Mouse (Mus musculus) heart, embryonic 13.5 days (tissue): ENCODE data around the gene Pcnx2. TPM values are rescaled to one million over a fixed set of nuclear protein-coding genes. Genes with fewer than 3 reads are reported as not detected.

Experiments used
- ATAC-seq: fragments of 200-750 bp; cut with Nextera tagmentation; 2 replicates; pipeline ENCODE4 v1.8.0; 2017; ENCODE audit warnings: moderate TSS enrichment; ENCODE audit not compliant: insufficient number of reproducible peaks, low FRiP score, low TSS enrichment; ENCODE audit errors: extremely low read depth
- H3K27ac ChIP-seq: fragments of 300-500 bp; sonication (generic); replicated peaks from 2 replicates; pipeline ENCODE4 v1.5.1; 2015; ENCODE audit warnings: moderate library complexity, mild to moderate bottlenecking, inconsistent platforms
- H3K27me3 ChIP-seq: fragments of 300-500 bp; sonication (generic); replicated peaks from 2 replicates; pipeline ENCODE4 v1.6.1; 2015; ENCODE audit warnings: mild to moderate bottlenecking, inconsistent platforms
- H3K36me3 ChIP-seq: fragments of 300-500 bp; sonication (generic); 2 replicates; pipeline ENCODE4 v1.6.1; 2015; ENCODE audit warnings: mild to moderate bottlenecking, inconsistent platforms
- H3K4me1 ChIP-seq: fragments of 300-500 bp; sonication (generic); 2 replicates; pipeline ENCODE4 v1.6.1; 2015; ENCODE audit warnings: inconsistent platforms
- H3K4me2 ChIP-seq: fragments of 300-500 bp; sonication (generic); 2 replicates; pipeline ENCODE4 v1.6.1; 2015; ENCODE audit warnings: inconsistent platforms, mild to moderate bottlenecking, moderate library complexity
- H3K4me3 ChIP-seq: fragments of 300-500 bp; sonication (generic); 2 replicates; pipeline ENCODE4 v1.5.1; 2015; ENCODE audit warnings: moderate library complexity, mild to moderate bottlenecking, inconsistent platforms
- H3K9ac ChIP-seq: fragments of 300-500 bp; sonication (generic); 2 replicates; pipeline ENCODE4 v1.6.1; 2015; ENCODE audit warnings: inconsistent platforms, mild to moderate bottlenecking, moderate library complexity
- H3K9me3 ChIP-seq: fragments of 300-500 bp; sonication (generic); 2 replicates; pipeline ENCODE4 v1.6.1; 2016; ENCODE audit warnings: inconsistent platforms
- WGBS: fragments of 180-500 bp; shearing (Covaris S2); methylation state at CpG from one replicate; pipeline ENCODE4 v1.1.7; 2015; ENCODE audit warnings: mixed read lengths; 5-methylcytosine and 5-hydroxymethylcytosine counted together
- polyA plus RNA-seq: library from polyadenylated mRNA; unstranded; fragments of >200 nt; fragmentation: Nextera tagmentation; extraction: Ambion mirVana; gene quantifications from 2 replicates; pipeline ENCODE4 v1.2.1, GENCODE M21; 2015

Pcnx2 gene
- polyA plus RNA-seq, 1 experiment from 2014 or later, result 0.07 TPM

DNA sequence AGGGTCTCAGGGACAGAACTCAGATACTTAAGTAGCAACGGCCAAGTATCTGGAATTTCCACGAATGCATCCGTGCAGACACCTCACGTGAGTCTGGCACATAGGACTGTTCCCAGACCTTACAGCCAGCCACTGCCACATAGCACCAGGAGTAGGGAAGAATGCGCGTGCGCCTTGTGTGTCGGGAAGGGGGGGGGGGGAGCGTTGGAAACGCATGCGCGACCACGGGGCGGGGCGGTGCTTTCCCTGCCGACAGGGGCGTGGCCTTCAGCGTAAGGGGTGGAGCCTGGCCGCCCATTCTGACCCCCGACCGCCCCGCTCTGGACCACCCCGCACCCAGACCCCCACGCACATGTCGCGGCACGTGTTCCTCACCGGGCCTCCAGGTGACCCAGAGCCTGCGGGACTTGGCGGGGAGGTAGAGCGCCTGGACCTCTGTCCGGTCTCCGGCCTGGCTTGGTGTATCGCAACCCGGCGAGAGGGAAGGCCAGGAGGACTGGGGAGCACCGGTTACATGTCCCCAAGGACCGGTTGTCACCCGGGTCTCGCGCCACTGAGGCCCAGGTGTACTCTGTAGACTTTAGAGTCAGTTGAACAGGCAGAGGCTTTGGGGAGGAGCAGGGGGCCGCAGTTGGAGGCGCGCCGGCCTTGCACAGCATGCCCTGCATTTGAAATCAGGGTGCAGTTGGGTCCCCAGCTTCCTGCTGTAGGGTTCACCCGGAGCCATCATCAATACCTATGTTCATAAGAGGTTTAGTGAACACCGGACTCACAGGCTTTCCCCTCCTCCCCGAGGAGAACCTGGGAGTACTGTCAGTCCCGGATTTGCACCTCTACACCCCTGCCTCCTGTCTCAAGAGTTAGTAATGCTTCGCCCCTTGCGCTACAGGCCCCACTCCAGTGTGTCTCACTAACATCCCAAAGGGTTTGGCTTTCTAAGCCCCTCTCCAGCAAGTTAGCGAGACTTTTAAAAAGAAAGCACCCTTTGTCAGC, 163.9 kb downstream of the Pcnx2 start:
- peak overlapping the region; percentile 36; the same call in 1 of the 2 replicates for H3K27ac ChIP-seq
- peak overlapping the region; percentile 87 for H3K9ac ChIP-seq
- H3K9me3 ChIP-seq, result no peaks in the 10 kb centered on the region
- H3K27me3 ChIP-seq, result no peaks in the 10 kb centered on the region
- H3K4me2 ChIP-seq, result peak overlapping the region; percentile 80
- H3K36me3 ChIP-seq, result peaks cover 20% of the 10 kb centered on the region
- peaks cover 14% of the 10 kb centered on the region for H3K4me1 ChIP-seq
- H3K4me3 ChIP-seq, result peak overlapping the region; percentile 79
- ATAC-seq, result peak; percentile 87
- WGBS, result 7% methylated on average over 45 of the region's 52 CpGs

- 77% methylated on average over 7 of the region's 7 CpGs for WGBS
- no peaks in the 10 kb centered on the region for H3K36me3 ChIP-seq
- H3K27me3 ChIP-seq, result no peaks in the 10 kb centered on the region
- H3K27ac ChIP-seq, result no peak within 1 kb of the TSS
- ATAC-seq, result no peak
- no peak within 1 kb of the TSS for H3K4me3 ChIP-seq
- H3K9ac ChIP-seq, result no peak within 1 kb of the TSS
- H3K9me3 ChIP-seq, result no peaks in the 10 kb centered on the region
- H3K4me2 ChIP-seq, result no peak within 1 kb of the TSS
- peaks cover 9% of the 10 kb centered on the region for H3K4me1 ChIP-seq
Measured at GRCm38 (mm10) chr8:125729746-125730145, 168.4 kb downstream of the Pcnx2 start, which contains the start of gene Ntpcr. Ntpcr (plus strand) TSS chr8:125729963.

DNA sequence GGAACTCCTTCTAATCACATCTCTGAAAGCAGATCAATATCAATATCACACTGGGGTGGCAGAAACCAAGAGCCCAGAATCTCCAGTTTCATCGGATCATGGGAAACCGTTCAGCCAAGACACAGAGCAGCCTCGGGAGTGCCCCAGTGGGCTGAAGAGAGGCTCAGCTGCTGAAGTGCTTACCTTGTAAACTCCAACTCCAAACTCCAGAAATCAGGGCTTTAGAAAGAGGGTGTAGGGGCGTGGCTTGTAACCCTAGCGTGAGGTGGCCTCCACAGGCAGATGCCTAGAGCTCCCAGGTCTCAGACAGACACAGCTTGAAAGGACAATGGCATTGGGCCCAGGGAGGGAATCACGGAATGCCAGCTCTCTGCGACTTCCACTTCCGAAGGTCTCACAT, 170.3 kb downstream of the Pcnx2 start:
- no peak overlapping the region for H3K4me2 ChIP-seq

GRCm38 (mm10) chr8:125726986-125727385, 171.1 kb downstream of the Pcnx2 start:
- Histone ChIP-seq H3K9ac (no peak overlapping the region), H3K27me3 (no peaks in the 10 kb centered on the region), H3K4me3 (no peak overlapping the region), H3K9me3 (no peaks in the 10 kb centered on the region), H3K36me3 (no peaks in the 10 kb centered on the region), H3K4me1 (peaks cover 3% of the 10 kb centered on the region; the same call in 1 of the 2 replicates), H3K4me2 (no peak overlapping the region), H3K27ac (no peak overlapping the region)
- no peak for ATAC-seq
- WGBS, result 79% methylated on average over 5 of the region's 5 CpGs

More for the DNA sequence above, 170.3 kb downstream of the Pcnx2 start:
- Histone ChIP-seq H3K4me3 (no peak overlapping the region), H3K27me3 (no peaks in the 10 kb centered on the region), H3K4me1 (peaks cover 3% of the 10 kb centered on the region; the same call in 1 of the 2 replicates), H3K27ac (no peak overlapping the region), H3K9me3 (no peaks in the 10 kb centered on the region), H3K36me3 (no peaks in the 10 kb centered on the region), H3K9ac (no peak overlapping the region)
- ATAC-seq, result no peak
- WGBS, result 55% methylated on average over 8 of the region's 8 CpGs

- H3K27ac ChIP-seq, result no peak overlapping the region; the same call in 1 of the 2 replicates
- H3K4me3 ChIP-seq, result no peak overlapping the region
- peaks cover 3% of the 10 kb centered on the region; the same call in 1 of the 2 replicates for H3K4me1 ChIP-seq
- no peaks in the 10 kb centered on the region for H3K36me3 ChIP-seq
- H3K4me2 ChIP-seq, result no peak overlapping the region
- ATAC-seq, result no peak
- H3K27me3 ChIP-seq, result no peaks in the 10 kb centered on the region
- 85% methylated on average over 4 of the region's 4 CpGs for whole genome bisulfite sequencing
- H3K9ac ChIP-seq, result no peak overlapping the region
- H3K9me3 ChIP-seq, result no peaks in the 10 kb centered on the region
Measured at GRCm38 (mm10) chr8:125726143-125726542, 172.0 kb downstream of the Pcnx2 start.

- Histone ChIP-seq H3K27me3 (no peaks in the 10 kb centered on the region), H3K9me3 (no peaks in the 10 kb centered on the region), H3K36me3 (no peaks in the 10 kb centered on the region), H3K27ac (no peak overlapping the region), H3K4me1 (peaks cover 3% of the 10 kb centered on the region; the same call in 1 of the 2 replicates), H3K4me2 (no peak overlapping the region), H3K4me3 (no peak overlapping the region), H3K9ac (no peak overlapping the region)
- 67% methylated on average over 6 of the region's 6 CpGs for WGBS
- ATAC-seq, result no peak
Measured at GRCm38 (mm10) chr8:125725037-125725820, 172.9 kb downstream of the Pcnx2 start.

GRCm38 (mm10) chr8:125723437-125723836, 174.7 kb downstream of the Pcnx2 start:
- no peak overlapping the region for H3K4me2 ChIP-seq
- no peak for ATAC-seq
- H3K4me3 ChIP-seq, result no peak overlapping the region
- no peak overlapping the region for H3K9ac ChIP-seq
- H3K9me3 ChIP-seq, result no peaks in the 10 kb centered on the region
- no peaks in the 10 kb centered on the region for H3K27me3 ChIP-seq
- H3K36me3 ChIP-seq, result no peaks in the 10 kb centered on the region
- H3K4me1 ChIP-seq, result peaks cover 3% of the 10 kb centered on the region; the same call in 1 of the 2 replicates
- 84% methylated on average over 6 of the region's 6 CpGs for WGBS
- H3K27ac ChIP-seq, result no peak overlapping the region

DNA sequence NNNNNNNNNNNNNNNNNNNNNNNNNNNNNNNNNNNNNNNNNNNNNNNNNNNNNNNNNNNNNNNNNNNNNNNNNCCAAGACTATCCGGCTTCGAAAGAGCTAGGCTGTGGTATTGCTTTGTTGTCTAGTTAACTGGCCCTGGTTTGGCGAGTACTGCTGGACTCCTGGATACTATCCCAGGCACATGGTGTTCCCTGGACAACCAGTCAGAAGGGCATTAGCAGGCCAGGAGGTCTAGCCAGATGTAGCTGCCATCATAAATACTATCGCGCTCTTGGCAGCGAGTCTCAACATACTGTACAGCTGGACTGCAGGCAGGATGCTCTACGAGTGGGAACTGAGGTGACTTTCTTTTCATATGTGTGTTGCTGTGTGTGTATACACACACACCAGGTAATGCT, 175.4 kb downstream of the Pcnx2 start:
- ATAC-seq, result no peak
- 84% methylated on average over 7 of the region's 7 CpGs for WGBS
- no peak overlapping the region for H3K4me3 ChIP-seq
- H3K4me1 ChIP-seq, result peaks cover 10% of the 10 kb centered on the region
- no peaks in the 10 kb centered on the region for H3K36me3 ChIP-seq
- H3K27ac ChIP-seq, result no peak overlapping the region
- H3K9me3 ChIP-seq, result no peaks in the 10 kb centered on the region
- H3K27me3 ChIP-seq, result no peaks in the 10 kb centered on the region
- H3K4me2 ChIP-seq, result no peak overlapping the region
- H3K9ac ChIP-seq, result no peak overlapping the region

DNA sequence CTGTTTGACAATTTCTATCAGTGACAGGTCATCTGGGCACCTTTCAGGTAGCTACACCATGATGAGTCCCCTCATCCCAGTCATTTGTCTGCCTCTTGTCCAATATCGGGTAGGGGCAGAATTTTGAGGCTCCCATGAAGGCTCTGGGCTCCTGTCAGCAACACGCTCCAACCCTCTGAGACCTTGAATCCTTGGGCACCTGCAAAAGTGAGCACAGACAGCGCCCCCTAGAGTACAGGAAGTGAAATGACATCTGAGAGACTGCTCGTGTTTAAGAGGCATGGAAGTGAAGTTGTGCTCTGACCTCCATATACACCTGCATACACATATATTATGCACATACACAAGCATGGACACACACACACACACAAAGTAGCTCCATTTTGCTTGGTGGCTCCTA, 179.2 kb downstream of the Pcnx2 start:
- no peaks in the 10 kb centered on the region for H3K9me3 ChIP-seq
- no peak overlapping the region for H3K9ac ChIP-seq
- no peak overlapping the region for H3K27ac ChIP-seq
- H3K36me3 ChIP-seq, result no peaks in the 10 kb centered on the region
- no peaks in the 10 kb centered on the region for H3K27me3 ChIP-seq
- H3K4me2 ChIP-seq, result no peak overlapping the region
- WGBS, result 65% methylated on average over 4 of the region's 4 CpGs
- H3K4me1 ChIP-seq, result peaks cover 22% of the 10 kb centered on the region
- no peak overlapping the region for H3K4me3 ChIP-seq
- no peak for ATAC-seq

GRCm38 (mm10) chr8:125716613-125717012, 181.5 kb downstream of the Pcnx2 start:
- H3K27ac ChIP-seq, result no peak overlapping the region

GRCm38 (mm10) chr8:125716211-125716610, 181.9 kb downstream of the Pcnx2 start:
- no peak overlapping the region for H3K9ac ChIP-seq
- WGBS, result 37% methylated on average over 4 of the region's 4 CpGs
- ATAC-seq, result no peak
- no peaks in the 10 kb centered on the region for H3K36me3 ChIP-seq
- H3K27ac ChIP-seq, result no peak overlapping the region
- no peak overlapping the region for H3K4me2 ChIP-seq
- peaks cover 22% of the 10 kb centered on the region for H3K4me1 ChIP-seq
- no peaks in the 10 kb centered on the region for H3K9me3 ChIP-seq
- no peak overlapping the region for H3K4me3 ChIP-seq
- no peaks in the 10 kb centered on the region for H3K27me3 ChIP-seq

More at GRCm38 (mm10) chr8:125716613-125717012, 181.5 kb downstream of the Pcnx2 start:
- H3K4me3 ChIP-seq, result no peak overlapping the region
- no peaks in the 10 kb centered on the region for H3K9me3 ChIP-seq
- 43% methylated on average over 7 of the region's 7 CpGs for WGBS
- H3K4me1 ChIP-seq, result peaks cover 22% of the 10 kb centered on the region
- H3K36me3 ChIP-seq, result no peaks in the 10 kb centered on the region
- no peaks in the 10 kb centered on the region for H3K27me3 ChIP-seq
- no peak for ATAC-seq
- H3K9ac ChIP-seq, result no peak overlapping the region
- no peak overlapping the region for H3K4me2 ChIP-seq
